Mouse (Mus musculus) liver, embryonic 16.5 days (tissue): Measurements from ENCODE around the gene Oosp2. TPM values are rescaled to one million over a fixed set of nuclear protein-coding genes. Genes with fewer than 3 reads are reported as not detected.

Experiments
- ATAC-seq: fragments of 200-750 bp; cut with Nextera tagmentation; 2 replicates; pipeline ENCODE4 v1.8.0; 2017; ENCODE audit warnings: low read depth, mild to moderate bottlenecking, moderate number of reproducible peaks, moderate library complexity
- H3K27ac ChIP-seq: fragments of 300-500 bp; sonication (generic); 2 replicates; pipeline ENCODE4 v1.5.1; 2014; ENCODE audit warnings: mild to moderate bottlenecking, low read length
- H3K27me3 ChIP-seq: fragments of 300-500 bp; sonication (generic); 2 replicates; pipeline ENCODE4 v1.6.1; 2014; ENCODE audit warnings: low read depth, low read length, mixed read lengths; ENCODE audit not compliant: control insufficient read depth, insufficient read depth
- H3K36me3 ChIP-seq: fragments of 300-500 bp; sonication (generic); 2 replicates; pipeline ENCODE4 v1.6.1; 2014; ENCODE audit warnings: mild to moderate bottlenecking; ENCODE audit not compliant: control insufficient read depth, insufficient read depth
- H3K4me1 ChIP-seq: fragments of 300-500 bp; sonication (generic); 2 replicates; pipeline ENCODE4 v1.6.1; 2014; ENCODE audit warnings: low read depth, low read length, mixed read lengths; ENCODE audit not compliant: control insufficient read depth
- H3K4me2 ChIP-seq: fragments of 300-500 bp; sonication (generic); 2 replicates; pipeline ENCODE4 v1.6.1; 2014; ENCODE audit warnings: low read depth, low read length, mixed read lengths
- H3K4me3 ChIP-seq: fragments of 300-500 bp; sonication (generic); 2 replicates; pipeline ENCODE4 v1.5.1; 2014; ENCODE audit warnings: low read depth, mild to moderate bottlenecking, low read length
- H3K9ac ChIP-seq: fragments of 300-500 bp; sonication (generic); 2 replicates; pipeline ENCODE4 v1.6.1; 2014; ENCODE audit warnings: low read depth, low read length
- H3K9me3 ChIP-seq: fragments of 300-500 bp; sonication (generic); replicated peaks from 2 replicates; pipeline ENCODE4 v1.6.1; 2016; ENCODE audit warnings: low read length; ENCODE audit not compliant: control insufficient read depth
- WGBS: fragments of 180-500 bp; shearing (Covaris S2); extraction: QIAGEN DNeasy Blood & Tissue Kit; methylation state at CpG from one replicate; pipeline ENCODE4 v1.1.7; 2014; ENCODE audit not compliant: insufficient replicate concordance; 5-methylcytosine and 5-hydroxymethylcytosine counted together
- polyA plus RNA-seq: library from polyadenylated mRNA; unstranded; fragments of >200 nt; fragmentation: Nextera tagmentation; extraction: Ambion mirVana; gene quantifications from 2 replicates; pipeline ENCODE4 v1.2.1, GENCODE M21; 2015

Gene Oosp2
- polyA plus RNA-seq, 1 experiment from 2014 or later = 0.13 TPM

GRCm38 (mm10) chr19:11640732-11641131 is 19.6 kb downstream of the Oosp2 start, which contains the start of gene Ms4a3:
Gene Ms4a3, minus strand, starts transcription at chr19:11640851.
- WGBS = 50% methylated on average over 1 of the region's 1 CpGs
- ATAC-seq = no peak
- Histone ChIP-seq H3K4me1 (no peaks in the 10 kb centered on the region), H3K27ac (no peak within 1 kb of the TSS), H3K4me2 (no peak within 1 kb of the TSS), H3K9me3 (no peaks in the 10 kb centered on the region), H3K9ac (no peak within 1 kb of the TSS), H3K4me3 (peak within 1 kb of the TSS; percentile 13; the same call in 1 of the 2 replicates), H3K36me3 (no peaks in the 10 kb centered on the region), H3K27me3 (no peaks in the 10 kb centered on the region)

DNA sequence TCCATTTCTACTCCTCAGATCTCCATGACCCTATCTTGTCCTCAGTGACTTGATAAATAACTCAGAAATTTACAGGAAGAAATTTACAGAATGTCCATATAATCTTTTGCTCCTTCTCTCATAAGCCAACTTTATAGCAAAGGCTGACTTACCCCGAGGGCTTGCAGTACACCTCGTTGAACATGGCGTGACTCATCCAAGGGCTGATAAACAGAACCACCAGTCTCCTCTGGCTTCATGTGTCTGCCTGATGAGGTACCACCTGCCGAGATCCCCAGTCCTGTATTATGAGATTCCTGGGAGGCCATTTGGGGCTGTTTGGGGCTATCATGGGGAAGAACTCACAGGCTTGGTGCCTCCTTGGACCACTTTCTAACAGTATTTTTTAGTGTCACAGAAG is 21.3 kb downstream of the Oosp2 start:
- no peak overlapping the region for H3K4me2 ChIP-seq
- ATAC-seq = no peak
- WGBS = 44% methylated on average over 4 of the region's 4 CpGs
- H3K9me3 ChIP-seq = no peaks in the 10 kb centered on the region
- H3K4me1 ChIP-seq = no peaks in the 10 kb centered on the region
- no peaks in the 10 kb centered on the region for H3K36me3 ChIP-seq
- H3K4me3 ChIP-seq = no peak overlapping the region
- no peak overlapping the region for H3K9ac ChIP-seq
- no peaks in the 10 kb centered on the region for H3K27me3 ChIP-seq
- no peak overlapping the region for H3K27ac ChIP-seq

GRCm38 (mm10) chr19:11635572-11635971 is 24.8 kb downstream of the Oosp2 start:
- WGBS = 23% methylated on average over 5 of the region's 5 CpGs
- ATAC-seq = no peak

GRCm38 (mm10) chr19:11634330-11634729 is 26.0 kb downstream of the Oosp2 start:
- no peaks in the 10 kb centered on the region for H3K36me3 ChIP-seq
- no peak overlapping the region for H3K27ac ChIP-seq
- H3K9ac ChIP-seq = no peak overlapping the region
- no peaks in the 10 kb centered on the region for H3K9me3 ChIP-seq
- no peaks in the 10 kb centered on the region for H3K4me1 ChIP-seq
- H3K4me3 ChIP-seq = no peak overlapping the region
- no peaks in the 10 kb centered on the region for H3K27me3 ChIP-seq
- 52% methylated on average over 2 of the region's 2 CpGs for WGBS
- no peak overlapping the region for H3K4me2 ChIP-seq
- no peak for ATAC-seq

More at GRCm38 (mm10) chr19:11635572-11635971, 24.8 kb downstream of the Oosp2 start:
- Histone ChIP-seq H3K4me2 (no peak overlapping the region), H3K4me3 (no peak overlapping the region), H3K9ac (no peak overlapping the region), H3K36me3 (no peaks in the 10 kb centered on the region), H3K27ac (no peak overlapping the region), H3K27me3 (no peaks in the 10 kb centered on the region), H3K4me1 (no peaks in the 10 kb centered on the region), H3K9me3 (no peaks in the 10 kb centered on the region)

DNA sequence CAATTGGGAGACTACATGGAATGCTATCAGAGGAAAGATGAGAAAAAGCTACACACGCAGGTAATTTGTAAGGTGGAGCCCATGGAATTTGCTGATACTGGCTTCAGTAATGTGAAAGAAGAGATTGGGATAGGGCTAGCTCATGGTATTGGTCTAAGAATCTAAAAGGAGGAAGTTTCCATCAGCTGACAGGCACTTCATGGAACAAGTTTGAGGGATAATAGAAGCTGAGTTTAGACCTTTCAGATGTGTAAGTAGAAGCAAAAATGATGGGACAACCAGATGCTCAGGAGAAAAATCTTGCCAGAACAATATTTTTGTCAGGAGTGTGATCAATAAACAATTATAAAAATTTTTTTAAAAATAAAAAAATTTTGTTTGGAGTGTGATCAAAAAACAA is 26.6 kb downstream of the Oosp2 start:
- ATAC-seq = no peak
- Histone ChIP-seq H3K9ac (no peak overlapping the region), H3K4me2 (no peak overlapping the region), H3K27ac (no peak overlapping the region), H3K36me3 (no peaks in the 10 kb centered on the region), H3K27me3 (no peaks in the 10 kb centered on the region), H3K4me1 (no peaks in the 10 kb centered on the region), H3K9me3 (no peaks in the 10 kb centered on the region), H3K4me3 (no peak overlapping the region)
- 74% methylated on average over 1 of the region's 1 CpGs for WGBS

DNA sequence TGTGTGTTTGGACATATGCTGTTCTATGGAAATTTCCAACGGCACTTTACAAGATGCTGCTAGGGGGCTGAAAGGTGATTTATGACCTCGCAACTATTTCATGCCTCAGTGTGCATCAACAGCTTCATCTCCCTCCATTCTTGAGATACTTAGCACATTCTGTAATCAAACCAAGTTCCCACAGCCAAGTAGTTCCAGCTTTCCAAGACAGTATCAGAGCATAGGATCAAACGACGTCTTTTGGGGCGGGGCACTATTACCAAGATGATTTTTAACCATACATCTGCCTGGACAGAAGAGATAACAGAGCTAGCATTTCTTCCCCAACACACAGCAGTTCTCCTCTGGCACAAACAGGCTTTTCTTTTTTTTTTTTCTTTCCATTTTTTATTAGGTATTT is 35.1 kb downstream of the Oosp2 start:
- Histone ChIP-seq H3K27me3 (no peaks in the 10 kb centered on the region), H3K4me2 (no peak overlapping the region), H3K4me3 (no peak overlapping the region), H3K4me1 (peaks cover 7% of the 10 kb centered on the region), H3K9me3 (no peaks in the 10 kb centered on the region), H3K27ac (no peak overlapping the region), H3K9ac (no peak overlapping the region), H3K36me3 (no peaks in the 10 kb centered on the region)
- 30% methylated on average over 5 of the region's 5 CpGs for WGBS
- ATAC-seq = peak; percentile 93

GRCm38 (mm10) chr19:11624800-11625199 is 35.6 kb downstream of the Oosp2 start:
- no peak for ATAC-seq
- Histone ChIP-seq H3K9ac (no peak overlapping the region), H3K27ac (no peak overlapping the region), H3K4me2 (no peak overlapping the region), H3K9me3 (no peaks in the 10 kb centered on the region), H3K36me3 (no peaks in the 10 kb centered on the region), H3K4me1 (peaks cover 7% of the 10 kb centered on the region), H3K27me3 (no peaks in the 10 kb centered on the region), H3K4me3 (no peak overlapping the region)

GRCm38 (mm10) chr19:11623551-11623950 is 36.8 kb downstream of the Oosp2 start, which contains the start of gene Ms4a2:
Gene Ms4a2, minus strand, starts transcription at chr19:11623719.
- no peak within 1 kb of the TSS for H3K27ac ChIP-seq
- H3K27me3 ChIP-seq = no peaks in the 10 kb centered on the region
- no peak for ATAC-seq
- no peaks in the 10 kb centered on the region for H3K36me3 ChIP-seq
- no peak within 1 kb of the TSS for H3K9ac ChIP-seq
- H3K4me3 ChIP-seq = no peak within 1 kb of the TSS
- no peak within 1 kb of the TSS for H3K4me2 ChIP-seq
- 46% methylated on average over 2 of the region's 2 CpGs for WGBS
- no peaks in the 10 kb centered on the region for H3K9me3 ChIP-seq
- peaks cover 9% of the 10 kb centered on the region for H3K4me1 ChIP-seq

- Histone ChIP-seq H3K27ac (no peak overlapping the region), H3K4me1 (peaks cover 6% of the 10 kb centered on the region), H3K27me3 (no peaks in the 10 kb centered on the region), H3K9me3 (no peaks in the 10 kb centered on the region), H3K4me2 (no peak overlapping the region), H3K36me3 (no peaks in the 10 kb centered on the region), H3K4me3 (no peak overlapping the region), H3K9ac (no peak overlapping the region)
- peak; percentile 80 for ATAC-seq
These were observed 42.4 kb downstream of the Oosp2 start for GRCm38 (mm10) chr19:11617983-11618382.
